Mouse (Mus musculus) MEL (cell line): ENCODE results near the gene Vps18.

Experiments used
- CTCF ChIP-seq, 3 experiments: IDR thresholded peaks in 2 of 3; conservative IDR thresholded peaks in 1 of 3; 2 replicates each; pipeline ENCODE4 v1.5.1; 2011 to 2012; ENCODE audit warnings: low read length in 3 of 3, low read depth in 2 of 3, mild to moderate bottlenecking in 2 of 3, improper control_type of control experiment in 1 of 3, inconsistent platforms in 1 of 3, mixed read lengths in 1 of 3, moderate library complexity in 1 of 3; ENCODE audit not compliant: control insufficient read depth in 1 of 3, insufficient read depth in 1 of 3, poor library complexity in 1 of 3, severe bottlenecking in 1 of 3
- EP300 ChIP-seq, 2 experiments: IDR thresholded peaks; 2 replicates each; pipeline ENCODE4 v1.6.1; 2011; ENCODE audit warnings: improper control_type of control experiment in 2 of 2, low read length in 2 of 2, low read depth in 1 of 2, mild to moderate bottlenecking in 1 of 2
- MAFK ChIP-seq: IDR thresholded peaks from 2 replicates; pipeline ENCODE4 v1.6.1; 2011; ENCODE audit warnings: low read depth, mild to moderate bottlenecking, low read length, improper control_type of control experiment, borderline replicate concordance
- POLR2A ChIP-seq, 2 experiments: IDR thresholded peaks; 2 replicates each; pipeline ENCODE4 v1.6.1; 2011 to 2012; ENCODE audit warnings: low read length in 2 of 2, mild to moderate bottlenecking in 2 of 2, control low read depth in 1 of 2, improper control_type of control experiment in 1 of 2, low read depth in 1 of 2, moderate library complexity in 1 of 2; ENCODE audit not compliant: control insufficient read depth in 1 of 2, insufficient read depth in 1 of 2, poor library complexity in 1 of 2
- TBP ChIP-seq: IDR thresholded peaks from 2 replicates; pipeline ENCODE4 v1.8.0; 2011; ENCODE audit warnings: low read depth, low read length, improper control_type of control experiment
- TCF12 ChIP-seq: IDR thresholded peaks from 2 replicates; pipeline ENCODE4 v1.6.1; 2014; ENCODE audit warnings: low read depth, mild to moderate bottlenecking, inconsistent platforms, low read length, improper control_type of control experiment, moderate library complexity
- USF2 ChIP-seq, 2 experiments: IDR thresholded peaks; 2 replicates each; pipeline ENCODE4 v1.6.1; 2011 to 2012; ENCODE audit warnings: improper control_type of control experiment in 2 of 2, low read length in 2 of 2, borderline replicate concordance in 1 of 2, inconsistent platforms in 1 of 2, low read depth in 1 of 2, mild to moderate bottlenecking in 1 of 2; ENCODE audit not compliant: insufficient read depth in 1 of 2
- ZC3H11A ChIP-seq: IDR thresholded peaks from 2 replicates; pipeline ENCODE4 v1.6.1; 2012; ENCODE audit warnings: low read depth, mild to moderate bottlenecking, inconsistent platforms, low read length, improper control_type of control experiment
- ZKSCAN1 ChIP-seq: IDR thresholded peaks from 2 replicates; pipeline ENCODE4 v1.6.1; 2012; ENCODE audit warnings: low read depth, mild to moderate bottlenecking, inconsistent platforms, low read length, improper control_type of control experiment, moderate library complexity

GRCm38 (mm10) chr2:119289014-119289416 lies 475 bp downstream of the Vps18 start:
- TF ChIP-seq POLR2A (IDR thresholded peaks at IDR 0.05; ENCODE audit: control insufficient read depth in 1 of 2, insufficient read depth in 1 of 2, low read depth in 1 of 2, low read length in 2 of 2, poor library complexity in 1 of 2) (peak in 1 of 2 experiments; percentile 22; a peak in 1 of 4 replicates), TCF12 (peak; percentile 44; the same call in 1 of the 2 replicates), CTCF (IDR thresholded peaks at IDR 0.05 in 2 of 3, conservative IDR thresholded peaks at IDR 0.05 in 1 of 3; ENCODE audit: control insufficient read depth in 1 of 3, insufficient read depth in 1 of 3, low read depth in 2 of 3, low read length in 3 of 3, poor library complexity in 1 of 3, severe bottlenecking in 1 of 3) (no peak), TBP (peak; percentile 67; the same call in 1 of the 2 replicates), USF2 (IDR thresholded peaks at IDR 0.05; ENCODE audit: borderline replicate concordance in 1 of 2, insufficient read depth in 1 of 2, low read depth in 1 of 2, low read length in 2 of 2) (no peak), MAFK (no peak), EP300 (IDR thresholded peaks at IDR 0.05; ENCODE audit: low read depth in 1 of 2, low read length in 2 of 2) (peak in 1 of 2 experiments; percentile 21; a peak in 1 of 4 replicates), ZC3H11A (no peak), ZKSCAN1 (no peak)
